Mouse (Mus musculus) neural tube, embryonic 12.5 days (tissue): Measurements from ENCODE around the gene Tmem217. TPM values are rescaled to one million over a fixed set of nuclear protein-coding genes. Genes with fewer than 3 reads are reported as not detected.
A peak's percentile ranks its signal among the peaks of the same experiment; 100 is the strongest.

Experiments
- ATAC-seq: fragments of 200-750 bp; cut with Nextera tagmentation; 2 replicates; pipeline ENCODE4 v1.8.0; 2017; ENCODE audit warnings: low read depth, mild to moderate bottlenecking, moderate TSS enrichment, moderate library complexity; ENCODE audit not compliant: low FRiP score
- H3K27ac ChIP-seq: fragments of 300-500 bp; sonication (generic); 2 replicates; pipeline ENCODE4 v1.5.1; 2016
- H3K27me3 ChIP-seq: fragments of 300-500 bp; sonication (generic); replicated peaks from 2 replicates; pipeline ENCODE4 v1.6.1; 2016; ENCODE audit warnings: mild to moderate bottlenecking
- H3K36me3 ChIP-seq: fragments of 300-500 bp; sonication (generic); 2 replicates; pipeline ENCODE4 v1.6.1; 2016; ENCODE audit warnings: mild to moderate bottlenecking
- H3K4me1 ChIP-seq: fragments of 300-500 bp; sonication (generic); 2 replicates; pipeline ENCODE4 v1.6.1; 2016
- H3K4me2 ChIP-seq: fragments of 300-500 bp; sonication (generic); replicated peaks from 2 replicates; pipeline ENCODE4 v1.6.1; 2016; ENCODE audit warnings: mild to moderate bottlenecking
- H3K4me3 ChIP-seq: fragments of 300-500 bp; sonication (generic); 2 replicates; pipeline ENCODE4 v1.5.1; 2016
- H3K9ac ChIP-seq: fragments of 300-500 bp; sonication (generic); 2 replicates; pipeline ENCODE4 v1.6.1; 2016; ENCODE audit warnings: mild to moderate bottlenecking
- H3K9me3 ChIP-seq: fragments of 300-500 bp; sonication (generic); 2 replicates; pipeline ENCODE4 v1.6.1; 2016; ENCODE audit warnings: mild to moderate bottlenecking
- WGBS: fragments of 180-500 bp; shearing (Covaris S2); methylation state at CpG from one replicate; pipeline ENCODE4 v1.1.7; 2016; 5-methylcytosine and 5-hydroxymethylcytosine counted together
- polyA plus RNA-seq: library from polyadenylated mRNA; unstranded; fragments of >200 nt; fragmentation: Nextera tagmentation; extraction: Ambion mirVana; gene quantifications from 2 replicates; pipeline ENCODE4 v1.2.1, GENCODE M21; 2016

Gene Tmem217
- 1.2 and 2.5 TPM in 2 replicates for polyA plus RNA-seq

- Histone ChIP-seq H3K4me1 (peaks cover 16% of the 10 kb centered on the region), H3K9me3 (no peaks in the 10 kb centered on the region), H3K9ac (no peak within 1 kb of the TSS), H3K27me3 (no peaks in the 10 kb centered on the region), H3K36me3 (peaks cover 3% of the 10 kb centered on the region; the same call in 1 of the 2 replicates), H3K27ac (no peak within 1 kb of the TSS), H3K4me2 (peak within 1 kb of the TSS; percentile 99), H3K4me3 (no peak within 1 kb of the TSS)
- WGBS, result 92% methylated on average over 5 of the region's 5 CpGs
- ATAC-seq, result no peak
Observed at GRCm38 (mm10) chr17:29552162-29552732, at the start of gene Tmem217. Gene Tmem217 (minus strand): TSS chr17:29552385.

- H3K4me1 ChIP-seq, result peaks cover 14% of the 10 kb centered on the region
- H3K4me2 ChIP-seq, result no peak overlapping the region
- H3K9me3 ChIP-seq, result no peaks in the 10 kb centered on the region
- H3K36me3 ChIP-seq, result peaks cover 52% of the 10 kb centered on the region
- H3K27me3 ChIP-seq, result no peaks in the 10 kb centered on the region
- ATAC-seq, result no peak
- H3K27ac ChIP-seq, result no peak overlapping the region
- H3K4me3 ChIP-seq, result no peak overlapping the region
- WGBS, result 77% methylated on average over 4 of the region's 4 CpGs
- no peak overlapping the region for H3K9ac ChIP-seq
Observed at GRCm38 (mm10) chr17:29601391-29601790, 49.2 kb upstream of the Tmem217 start.

DNA sequence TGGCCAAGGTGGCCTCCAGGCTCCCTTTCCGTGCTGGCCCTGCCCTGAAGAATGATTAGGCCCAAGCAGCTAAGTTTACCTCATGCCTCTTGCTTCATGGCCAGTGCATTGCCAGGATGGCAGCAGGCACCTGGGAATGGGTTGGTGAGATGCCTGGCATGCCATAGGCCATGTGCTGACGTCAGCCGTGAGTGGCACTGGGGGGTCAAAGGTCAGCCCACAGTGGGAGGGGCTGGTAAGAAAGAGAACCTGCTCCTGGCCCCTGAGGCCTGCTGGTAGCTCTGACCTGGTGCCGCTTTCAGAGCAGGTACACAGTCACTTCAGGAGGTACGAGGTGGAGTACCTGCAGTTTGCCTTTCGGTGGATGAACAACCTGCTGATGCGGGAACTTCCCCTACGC lies 47.4 kb upstream of the Tmem217 start:
- ATAC-seq, result no peak
- Histone ChIP-seq H3K4me1 (peaks cover 17% of the 10 kb centered on the region), H3K27ac (no peak overlapping the region), H3K9ac (no peak overlapping the region), H3K4me3 (no peak overlapping the region), H3K4me2 (no peak overlapping the region), H3K27me3 (no peaks in the 10 kb centered on the region), H3K9me3 (no peaks in the 10 kb centered on the region), H3K36me3 (peaks cover 60% of the 10 kb centered on the region)
- WGBS, result 89% methylated on average over 8 of the region's 8 CpGs

DNA sequence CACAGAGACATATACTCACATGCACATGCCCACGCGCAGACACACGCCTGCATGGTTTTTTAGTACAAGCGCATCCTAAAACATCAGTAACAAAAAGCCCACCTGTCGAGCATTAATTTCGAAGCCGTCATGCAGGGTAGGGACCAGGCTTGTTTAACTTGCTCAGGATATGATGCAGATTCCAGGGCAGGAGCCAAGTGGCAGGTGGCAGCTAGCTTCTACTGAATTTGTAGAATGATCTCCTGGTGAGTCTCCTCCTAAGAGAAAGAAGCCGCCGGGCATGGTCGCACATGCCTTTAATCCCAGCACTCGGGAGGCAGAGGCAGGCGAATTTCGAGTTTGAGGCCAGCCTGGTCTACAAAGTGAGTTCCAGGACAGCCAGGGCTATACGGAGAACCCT lies 46.9 kb upstream of the Tmem217 start:
- no peak overlapping the region for H3K9ac ChIP-seq
- peaks cover 59% of the 10 kb centered on the region for H3K36me3 ChIP-seq
- ATAC-seq, result no peak
- H3K27me3 ChIP-seq, result no peaks in the 10 kb centered on the region
- no peak overlapping the region for H3K4me3 ChIP-seq
- no peaks in the 10 kb centered on the region for H3K9me3 ChIP-seq
- H3K4me1 ChIP-seq, result peaks cover 17% of the 10 kb centered on the region
- WGBS, result 93% methylated on average over 14 of the region's 14 CpGs
- no peak overlapping the region for H3K27ac ChIP-seq
- H3K4me2 ChIP-seq, result no peak overlapping the region

GRCm38 (mm10) chr17:29596771-29597132 lies 44.6 kb upstream of the Tmem217 start:
- Histone ChIP-seq H3K9me3 (no peaks in the 10 kb centered on the region), H3K27me3 (no peaks in the 10 kb centered on the region), H3K27ac (0 out of 2 replicates have a peak overlapping the region, but pooled peaks have one; percentile 20), H3K4me2 (no peak overlapping the region), H3K4me3 (no peak overlapping the region), H3K36me3 (peaks cover 46% of the 10 kb centered on the region), H3K4me1 (peaks cover 17% of the 10 kb centered on the region), H3K9ac (no peak overlapping the region)
- ATAC-seq, result peak; percentile 58
- WGBS, result 56% methylated on average over 13 of the region's 13 CpGs

GRCm38 (mm10) chr17:29595891-29596770 lies 43.9 kb upstream of the Tmem217 start:
- Histone ChIP-seq H3K4me3 (no peak overlapping the region), H3K36me3 (peaks cover 48% of the 10 kb centered on the region), H3K4me2 (no peak overlapping the region), H3K27me3 (no peaks in the 10 kb centered on the region), H3K9me3 (no peaks in the 10 kb centered on the region), H3K4me1 (peaks cover 17% of the 10 kb centered on the region), H3K9ac (no peak overlapping the region), H3K27ac (0 out of 2 replicates have a peak overlapping the region, but pooled peaks have one; percentile 20)
- no peak for ATAC-seq
- WGBS, result 80% methylated on average over 15 of the region's 15 CpGs

DNA sequence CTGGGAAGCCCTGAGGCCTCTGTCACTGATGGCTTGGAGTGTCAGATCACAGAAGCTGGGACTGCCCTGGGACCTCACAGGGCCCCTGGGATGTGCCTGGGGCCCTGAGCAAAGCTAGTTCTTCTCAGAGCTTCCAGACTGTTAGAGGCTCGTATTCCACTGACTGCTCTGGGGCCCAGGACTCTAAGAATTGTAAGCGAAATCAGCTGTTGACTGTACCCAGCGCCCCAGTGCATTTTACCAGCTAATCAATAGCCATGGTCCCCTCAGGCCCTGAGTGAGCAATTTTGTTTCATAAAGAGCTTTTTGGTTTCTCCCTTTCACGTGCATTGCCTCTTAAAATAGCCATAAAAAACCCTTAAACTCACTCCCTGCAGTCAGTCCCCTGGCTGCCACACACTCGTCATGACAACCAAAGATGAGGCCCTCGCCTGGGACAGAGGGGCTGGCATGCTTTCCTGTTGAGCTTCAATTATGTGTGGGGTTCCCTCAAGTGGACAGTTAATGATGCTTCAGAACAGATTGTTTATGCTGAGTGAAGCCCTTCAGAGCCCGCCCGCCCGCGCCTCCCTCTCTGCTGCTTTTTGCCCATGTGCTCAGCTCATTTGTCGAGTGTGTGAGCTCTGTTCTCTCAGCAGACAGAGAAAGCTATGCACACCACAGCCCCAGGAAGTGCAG lies 37.2 kb upstream of the Tmem217 start:
- no peak overlapping the region for H3K27ac ChIP-seq
- H3K4me2 ChIP-seq, result no peak overlapping the region
- H3K9me3 ChIP-seq, result no peaks in the 10 kb centered on the region
- H3K4me3 ChIP-seq, result no peak overlapping the region
- peaks cover 27% of the 10 kb centered on the region for H3K36me3 ChIP-seq
- WGBS, result 26% methylated on average over 11 of the region's 11 CpGs
- no peaks in the 10 kb centered on the region for H3K27me3 ChIP-seq
- peaks cover 16% of the 10 kb centered on the region for H3K4me1 ChIP-seq
- no peak overlapping the region for H3K9ac ChIP-seq
- ATAC-seq, result no peak; the same call in 1 of the 2 replicates

- H3K4me1 ChIP-seq, result peaks cover 16% of the 10 kb centered on the region
- WGBS, result 87% methylated on average over 9 of the region's 9 CpGs
- no peak overlapping the region for H3K4me3 ChIP-seq
- no peak overlapping the region for H3K27ac ChIP-seq
- no peaks in the 10 kb centered on the region for H3K9me3 ChIP-seq
- ATAC-seq, result no peak
- H3K27me3 ChIP-seq, result no peaks in the 10 kb centered on the region
- peaks cover 41% of the 10 kb centered on the region for H3K36me3 ChIP-seq
- no peak overlapping the region for H3K9ac ChIP-seq
- no peak overlapping the region for H3K4me2 ChIP-seq
Observed at GRCm38 (mm10) chr17:29586921-29587320, 34.7 kb upstream of the Tmem217 start.

DNA sequence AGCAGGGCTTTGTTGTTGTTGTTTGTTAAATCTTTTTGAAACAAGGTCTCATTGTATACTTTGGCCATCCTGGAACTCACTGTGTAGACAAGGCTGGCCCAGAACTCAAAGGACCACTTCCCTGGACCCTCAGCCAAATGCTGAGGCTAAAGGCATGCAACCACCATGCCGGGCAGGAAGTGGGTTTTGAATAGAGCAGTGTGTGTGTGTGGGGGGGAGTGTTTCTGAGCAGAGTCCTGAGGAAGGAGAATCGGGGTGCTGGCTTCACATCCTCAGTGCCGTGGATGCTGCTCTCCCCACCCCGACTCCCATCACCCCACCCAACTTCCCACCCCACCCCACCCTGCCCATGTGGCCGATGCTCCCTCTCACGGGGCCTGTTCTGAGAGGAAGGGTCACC lies 33.3 kb upstream of the Tmem217 start:
- no peak for ATAC-seq
- Histone ChIP-seq H3K27ac (no peak overlapping the region), H3K9ac (no peak overlapping the region), H3K9me3 (no peaks in the 10 kb centered on the region), H3K4me3 (no peak overlapping the region), H3K27me3 (no peaks in the 10 kb centered on the region), H3K4me1 (peaks cover 16% of the 10 kb centered on the region), H3K4me2 (no peak overlapping the region), H3K36me3 (peaks cover 45% of the 10 kb centered on the region)
- WGBS, result 98% methylated on average over 6 of the region's 6 CpGs

GRCm38 (mm10) chr17:29584737-29585136 lies 32.6 kb upstream of the Tmem217 start:
- Histone ChIP-seq H3K9ac (no peak overlapping the region), H3K4me3 (no peak overlapping the region), H3K4me1 (peaks cover 12% of the 10 kb centered on the region), H3K36me3 (peaks cover 50% of the 10 kb centered on the region), H3K9me3 (no peaks in the 10 kb centered on the region), H3K4me2 (no peak overlapping the region), H3K27me3 (no peaks in the 10 kb centered on the region), H3K27ac (no peak overlapping the region)
- no peak for ATAC-seq
- WGBS, result 72% methylated on average over 3 of the region's 3 CpGs

DNA sequence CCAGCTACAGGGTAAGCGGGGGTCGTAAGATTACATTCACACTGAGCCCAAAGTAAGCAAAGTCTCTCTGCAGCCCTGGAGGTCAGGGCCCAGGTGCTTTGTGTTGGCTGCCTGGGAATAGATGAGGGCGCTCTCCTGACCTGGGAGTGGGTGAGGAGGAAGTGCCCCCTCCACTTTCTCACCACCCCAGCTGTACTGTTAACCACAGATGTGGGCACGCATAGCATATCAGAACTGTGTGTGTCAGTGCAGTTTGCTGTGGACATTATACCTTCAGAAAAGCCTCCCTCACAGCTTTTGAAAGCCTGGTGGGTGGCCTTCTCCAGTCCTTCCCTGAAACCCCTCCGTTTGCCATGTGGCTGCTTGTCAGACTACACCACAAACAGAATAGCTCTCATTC lies 32.1 kb upstream of the Tmem217 start:
- Histone ChIP-seq H3K4me2 (no peak overlapping the region), H3K4me3 (no peak overlapping the region), H3K36me3 (peaks cover 52% of the 10 kb centered on the region), H3K4me1 (peaks cover 8% of the 10 kb centered on the region), H3K9ac (no peak overlapping the region), H3K9me3 (no peaks in the 10 kb centered on the region), H3K27me3 (no peaks in the 10 kb centered on the region), H3K27ac (no peak overlapping the region)
- no peak for ATAC-seq
- WGBS, result 82% methylated on average over 5 of the region's 5 CpGs

- H3K36me3 ChIP-seq, result peaks cover 60% of the 10 kb centered on the region
- no peak for ATAC-seq
- WGBS, result 90% methylated on average over 5 of the region's 5 CpGs
Observed at GRCm38 (mm10) chr17:29583569-29583968, 31.4 kb upstream of the Tmem217 start.

More at GRCm38 (mm10) chr17:29583569-29583968, 31.4 kb upstream of the Tmem217 start:
- H3K9ac ChIP-seq, result no peak overlapping the region
- H3K4me3 ChIP-seq, result no peak overlapping the region
- H3K4me2 ChIP-seq, result no peak overlapping the region
- H3K27ac ChIP-seq, result no peak overlapping the region
- no peaks in the 10 kb centered on the region for H3K27me3 ChIP-seq
- H3K9me3 ChIP-seq, result no peaks in the 10 kb centered on the region
- peaks cover under 1% of the 10 kb centered on the region; the same call in 1 of the 2 replicates for H3K4me1 ChIP-seq
